Mouse (Mus musculus) olfactory bulb, adult 2 months (tissue): ENCODE data around the gene Frmd4a. TPM values are rescaled to one million over a fixed set of nuclear protein-coding genes. Genes with fewer than 3 reads are reported as not detected.
"Not testable (repeated sequence)": the region's sequence is repeated elsewhere in the genome, so short reads cannot be mapped to it uniquely, and the experiment has no call there.

Source experiments
- H3K27ac ChIP-seq: fragments of 200-500 bp; 2 replicates; pipeline ENCODE4 v1.5.1; 2012; ENCODE audit warnings: low read depth, low read length; ENCODE audit not compliant: insufficient read depth
- H3K4me1 ChIP-seq: fragments of 200-500 bp; 2 replicates; pipeline ENCODE4 v1.6.1; 2012; ENCODE audit warnings: low read length; ENCODE audit not compliant: control insufficient read depth, insufficient read depth
- H3K4me3 ChIP-seq: fragments of 200-500 bp; 2 replicates; pipeline ENCODE4 v1.5.1; 2012; ENCODE audit warnings: mild to moderate bottlenecking, low read depth, low read length, moderate library complexity; ENCODE audit not compliant: insufficient read depth
- CTCF ChIP-seq: fragments of 200-500 bp; IDR thresholded peaks from 2 replicates; pipeline ENCODE4 v1.5.1; 2012; ENCODE audit warnings: low read depth, mild to moderate bottlenecking, low read length, moderate library complexity; ENCODE audit not compliant: insufficient read depth
- POLR2A ChIP-seq: fragments of 200-500 bp; IDR thresholded peaks from 2 replicates; pipeline ENCODE4 v1.6.1; 2012; ENCODE audit warnings: mild to moderate bottlenecking, low read depth, low read length, moderate library complexity; ENCODE audit not compliant: insufficient read depth
- WGBS: fragments of 180-500 bp; shearing (Covaris S2); methylation state at CpG from one replicate; pipeline ENCODE4 v1.1.7; 2018; 5-methylcytosine and 5-hydroxymethylcytosine counted together
- polyA plus RNA-seq: library from polyadenylated mRNA; stranded (reverse); fragments of >200 nt; gene quantifications from 2 replicates; pipeline ENCODE4 v1.2.4, GENCODE M21; 2012; ENCODE audit warnings: low replicate concordance; ENCODE audit not compliant: missing spikeins, insufficient read depth, insufficient read length

Frmd4a gene
- polyA plus RNA-seq, 1 experiment: not detected

DNA sequence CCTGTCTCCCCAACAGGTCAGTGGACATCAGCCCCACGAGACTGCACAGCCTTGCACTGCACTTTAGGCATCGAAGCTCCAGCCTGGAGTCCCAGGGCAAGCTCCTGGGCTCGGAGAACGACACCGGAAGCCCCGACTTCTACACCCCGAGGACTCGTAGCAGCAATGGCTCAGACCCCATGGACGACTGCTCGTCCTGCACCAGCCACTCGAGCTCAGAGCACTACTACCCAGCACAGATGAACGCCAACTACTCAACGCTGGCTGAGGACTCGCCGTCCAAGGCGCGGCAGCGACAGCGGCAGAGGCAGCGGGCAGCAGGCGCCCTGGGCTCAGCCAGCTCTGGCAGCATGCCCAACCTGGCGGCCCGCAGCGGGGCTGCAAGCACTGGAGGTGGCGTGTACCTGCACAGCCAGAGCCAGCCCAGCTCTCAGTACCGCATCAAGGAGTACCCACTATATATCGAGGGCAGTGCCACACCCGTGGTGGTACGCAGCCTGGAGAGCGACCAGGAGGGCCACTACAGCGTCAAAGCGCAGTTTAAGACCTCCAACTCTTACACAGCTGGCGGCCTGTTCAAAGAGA is 585.9 kb downstream of the Frmd4a start:
- WGBS: 96% methylated on average over 33 of the region's 33 CpGs
- Histone ChIP-seq H3K4me1 (peaks cover 5% of the 10 kb centered on the region; the same call in 1 of the 2 replicates), H3K4me3 (no peak overlapping the region), H3K27ac (no peak overlapping the region)
- TF ChIP-seq CTCF (no peak), POLR2A (no peak)

DNA sequence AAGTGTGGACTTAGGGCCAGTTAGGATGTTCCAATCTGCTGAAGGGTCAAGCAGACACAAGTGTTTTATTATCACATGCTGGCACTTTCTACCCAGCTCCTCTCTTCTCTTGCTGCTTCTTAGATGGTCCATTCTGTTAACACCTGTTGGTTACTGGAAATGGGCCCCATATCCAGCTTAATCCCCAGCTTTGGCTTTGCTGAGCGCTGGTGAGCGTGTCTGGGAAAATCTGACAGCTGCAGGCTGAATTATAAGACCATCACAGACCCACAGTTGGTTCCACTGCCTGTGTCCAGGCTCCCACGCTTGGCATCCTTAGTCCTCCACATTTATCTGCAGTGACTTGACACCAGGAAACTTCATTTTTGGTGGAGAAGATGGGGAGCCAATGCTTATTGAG is 589.0 kb downstream of the Frmd4a start:
- H3K4me1 ChIP-seq: no peaks in the 10 kb centered on the region
- no peak for TF ChIP-seq POLR2A
- WGBS: 92% methylated on average over 3 of the region's 3 CpGs
- no peak overlapping the region for H3K4me3 ChIP-seq
- no peak overlapping the region for H3K27ac ChIP-seq

DNA sequence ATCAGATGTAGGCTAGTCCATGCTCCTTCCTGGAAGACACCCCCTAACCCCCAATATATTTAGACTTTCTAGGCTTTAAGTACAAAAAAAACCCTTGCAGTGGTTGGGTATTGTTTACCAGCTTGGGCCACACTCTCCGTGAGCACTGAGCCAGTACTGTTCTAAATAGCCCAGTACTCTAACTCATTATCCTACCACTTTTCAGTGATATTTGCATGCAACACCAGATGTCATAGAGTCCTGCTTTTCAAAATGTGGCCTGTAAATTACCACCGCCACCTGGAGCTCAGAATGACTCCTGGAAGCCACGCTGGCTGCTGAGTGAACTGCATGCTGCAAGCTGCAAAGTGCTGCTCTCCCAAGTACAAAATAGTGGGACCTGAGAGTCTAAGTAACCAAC is 590.7 kb downstream of the Frmd4a start:
- no peak overlapping the region for H3K27ac ChIP-seq
- 62% methylated on average over 3 of the region's 3 CpGs for WGBS
- no peaks in the 10 kb centered on the region for H3K4me1 ChIP-seq
- TF ChIP-seq POLR2A: no peak
- H3K4me3 ChIP-seq: no peak overlapping the region

- Histone ChIP-seq H3K4me1 (no peaks in the 10 kb centered on the region), H3K27ac (no peak overlapping the region), H3K4me3 (no peak overlapping the region)
- TF ChIP-seq POLR2A: no peak
- TF ChIP-seq CTCF: no peak
- 76% methylated on average over 10 of the region's 10 CpGs for WGBS
These were observed 591.9 kb downstream of the Frmd4a start for GRCm38 (mm10) chr2:4609433-4609832.

DNA sequence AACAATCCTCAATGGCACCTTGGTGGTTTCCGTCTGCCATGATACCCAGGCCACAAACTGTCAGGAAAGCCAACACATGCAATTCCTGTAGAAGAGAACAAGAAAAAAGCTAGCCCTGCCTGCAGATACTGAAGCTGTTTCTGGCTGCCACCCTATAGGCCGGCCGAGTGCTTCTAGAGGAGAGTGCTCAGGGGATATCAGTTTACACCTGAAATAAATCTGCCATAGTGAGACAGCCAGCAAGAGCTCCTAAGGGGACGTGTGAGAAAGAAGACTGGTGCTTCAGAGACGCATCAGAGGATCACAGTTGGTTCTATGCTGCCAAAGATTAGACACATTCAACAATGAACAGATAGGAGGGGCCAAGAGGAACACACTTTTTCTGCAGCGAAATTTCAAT is 593.8 kb downstream of the Frmd4a start:
- TF ChIP-seq POLR2A: no peak
- no peak for TF ChIP-seq CTCF
- no peak overlapping the region for H3K4me3 ChIP-seq
- no peaks in the 10 kb centered on the region for H3K4me1 ChIP-seq
- 84% methylated on average over 6 of the region's 6 CpGs for WGBS
- H3K27ac ChIP-seq: no peak overlapping the region

- Histone ChIP-seq H3K4me1 (no peaks in the 10 kb centered on the region), H3K4me3 (no peak overlapping the region), H3K27ac (no peak overlapping the region)
- no peak for TF ChIP-seq CTCF
- TF ChIP-seq POLR2A: no peak
- WGBS: 71% methylated on average over 10 of the region's 10 CpGs
These were observed 594.2 kb downstream of the Frmd4a start for GRCm38 (mm10) chr2:4611704-4612103.

- not testable (repeated sequence) for H3K4me3 ChIP-seq, H3K4me1 ChIP-seq, H3K27ac ChIP-seq
- WGBS: 56% methylated on average over 6 of the region's 6 CpGs
These were observed 596.9 kb downstream of the Frmd4a start for GRCm38 (mm10) chr2:4614276-4614929.

- WGBS: 93% methylated on average over 2 of the region's 2 CpGs
- H3K27ac ChIP-seq: no peak overlapping the region
- TF ChIP-seq CTCF: no peak
- TF ChIP-seq POLR2A: no peak
- H3K4me1 ChIP-seq: no peaks in the 10 kb centered on the region
- H3K4me3 ChIP-seq: no peak overlapping the region
These were observed 597.6 kb downstream of the Frmd4a start for GRCm38 (mm10) chr2:4615014-4615546.

GRCm38 (mm10) chr2:4616995-4617394 is 599.5 kb downstream of the Frmd4a start:
- no peak overlapping the region for H3K4me3 ChIP-seq
- no peak for TF ChIP-seq CTCF
- no peak for TF ChIP-seq POLR2A
- H3K27ac ChIP-seq: no peak overlapping the region
- H3K4me1 ChIP-seq: no peaks in the 10 kb centered on the region
- WGBS: 56% methylated on average over 4 of the region's 4 CpGs

GRCm38 (mm10) chr2:4619126-4619525 is 601.6 kb downstream of the Frmd4a start:
- not testable (repeated sequence) for H3K27ac ChIP-seq, H3K4me3 ChIP-seq, H3K4me1 ChIP-seq
